9 mouse cellular contexts compared by ENCODE assay signal in the genomic region with DNA sequence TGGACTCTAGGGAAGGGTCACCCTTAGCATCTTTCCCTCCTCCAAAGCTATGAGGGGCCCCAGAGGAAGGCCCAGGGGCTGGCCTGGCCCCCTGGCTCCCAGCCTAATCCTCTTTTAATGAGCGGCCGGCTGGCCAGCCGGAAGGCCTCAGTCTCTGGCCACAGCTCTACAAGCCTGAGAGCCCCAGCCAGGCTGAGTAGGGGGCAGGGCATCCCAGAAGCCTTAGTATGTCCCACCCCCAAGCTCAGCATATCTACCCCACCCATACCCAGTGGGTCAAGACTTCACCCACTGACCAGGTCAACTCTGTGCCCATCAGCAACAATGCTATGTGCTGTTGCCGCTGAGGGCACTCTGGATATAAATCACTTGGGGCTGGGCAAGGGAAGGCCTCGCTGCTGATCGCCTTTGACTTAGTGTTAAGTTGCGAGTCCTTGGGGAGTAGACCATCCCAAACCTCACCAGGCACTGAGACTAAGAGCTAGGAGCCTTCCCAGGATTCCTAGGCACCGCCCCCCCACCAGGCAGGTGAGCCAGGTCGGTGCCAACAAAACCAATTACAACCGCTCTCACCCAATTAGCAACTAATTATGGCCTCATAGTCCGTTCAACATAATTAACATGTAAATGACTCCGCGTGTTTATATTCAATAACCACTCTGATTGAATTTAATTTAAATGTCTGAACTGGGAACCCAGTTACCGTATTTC. TPM values are rescaled to one million over a fixed set of nuclear protein-coding genes. Genes with fewer than 3 reads are reported as not detected.
DNase-seq lines count a peak whose midpoint lies in the region; ATAC-seq and TF ChIP-seq lines count a peak whose summit lies in the region.
"Had no signal": no experiment of that assay in that cellular context is flagged by ENCODE, and none has a peak within 500 bp of the region (broad histone marks: within the 10 kb centered on the region; RNA-seq: fewer than 3 reads in every experiment).

No protein-coding gene starts in this region.

- no peak for TF ChIP-seq POLR2A in kidney, adult 2 months (IDR thresholded peaks at IDR 0.05; ENCODE audit: low read depth, low read length)

- no peak for ATAC-seq in hindbrain, embryonic 14.5 days (ENCODE audit: low FRiP score)
- no peak for ATAC-seq in midbrain, postnatal 0 days (ENCODE audit: low FRiP score)

- no peaks in the 10 kb centered on the region for H3K27me3 ChIP-seq in kidney, adult 2 months (replicated peaks; ENCODE audit: control insufficient read depth, insufficient read depth, low read length)
- no peaks in the 10 kb centered on the region for H3K27me3 ChIP-seq in hindbrain, embryonic 14.5 days (ENCODE audit: control insufficient read depth, insufficient read depth, low read length)
- H3K27me3 ChIP-seq in midbrain, postnatal 0 days (ENCODE audit: insufficient read depth, low read length): no peaks in the 10 kb centered on the region

- no peak for TF ChIP-seq CTCF in kidney, adult 2 months (conservative IDR thresholded peaks at IDR 0.05; ENCODE audit: insufficient read depth, insufficient read length, low read depth, low read length)
- TF ChIP-seq CTCF in midbrain, postnatal 0 days (IDR thresholded peaks at IDR 0.05): no peak

- H3K9ac ChIP-seq in hindbrain, embryonic 14.5 days: no peak overlapping the region
- no peak overlapping the region for H3K9ac ChIP-seq in midbrain, postnatal 0 days (replicated peaks; ENCODE audit: low read length, poor library complexity, severe bottlenecking)

- no peak for DNase-seq in kidney, adult 2 months
- DNase-seq in kidney, postnatal 36 days: no peak
- DNase-seq in embryo, embryonic 9.5 days (ENCODE audit: extremely low spot score): peak; percentile 73
- peak; percentile 54 for DNase-seq in hindbrain, embryonic 14.5 days (ENCODE audit: low spot score)
- peak; percentile 58 for DNase-seq in midbrain, postnatal 0 days (ENCODE audit: low spot score)
- no peak for DNase-seq in thymus, postnatal 10 days (ENCODE audit: low spot score in 2 of 2)
- DNase-seq in adrenal gland, postnatal 25 days: no peak
- no peak for DNase-seq in layer of hippocampus, adult 11-12 months (ENCODE audit: low spot score)

- 0 out of 2 replicates have a peak overlapping the region, but pooled peaks have one; percentile 36 for H3K27ac ChIP-seq in kidney, adult 2 months (ENCODE audit: insufficient read depth, low read depth, low read length)
- H3K27ac ChIP-seq in hindbrain, embryonic 14.5 days: peak overlapping the region; percentile 43; the same call in 1 of the 2 replicates
- H3K27ac ChIP-seq in midbrain, postnatal 0 days (ENCODE audit: low read depth, low read length): no peak overlapping the region
- H3K27ac ChIP-seq: layer of hippocampus, adult 2 months had no signal

- H3K9me3 ChIP-seq in hindbrain, embryonic 14.5 days (ENCODE audit: control insufficient read depth, low read length): no peaks in the 10 kb centered on the region
- no peaks in the 10 kb centered on the region for H3K9me3 ChIP-seq in midbrain, postnatal 0 days (ENCODE audit: low read length)

- peaks cover 19% of the 10 kb centered on the region for H3K4me1 ChIP-seq in kidney, adult 2 months (ENCODE audit: control insufficient read depth, insufficient read depth, low read length)
- H3K4me1 ChIP-seq in hindbrain, embryonic 14.5 days (replicated peaks; ENCODE audit: control insufficient read depth, insufficient read depth, low read length): peaks cover 68% of the 10 kb centered on the region
- H3K4me1 ChIP-seq in midbrain, postnatal 0 days (ENCODE audit: insufficient read depth, low read length): peaks cover 26% of the 10 kb centered on the region

- H3K4me2 ChIP-seq in hindbrain, embryonic 14.5 days (replicated peaks): peak overlapping the region; percentile 36
- H3K4me2 ChIP-seq in midbrain, postnatal 0 days (ENCODE audit: low read depth, low read length, poor library complexity, severe bottlenecking): no peak overlapping the region

- no peaks in the 10 kb centered on the region for H3K36me3 ChIP-seq in kidney, adult 2 months (ENCODE audit: control insufficient read depth, insufficient read depth, low read length)
- peaks cover 9% of the 10 kb centered on the region; the same call in 1 of the 2 replicates for H3K36me3 ChIP-seq in hindbrain, embryonic 14.5 days (replicated peaks; ENCODE audit: control insufficient read depth, insufficient read depth)
- peaks cover 14% of the 10 kb centered on the region for H3K36me3 ChIP-seq in midbrain, postnatal 0 days (ENCODE audit: insufficient read depth, low read length)

- H3K4me3 ChIP-seq in kidney, adult 2 months (ENCODE audit: insufficient read depth, low read depth, low read length): no peak overlapping the region
- no peak overlapping the region for H3K4me3 ChIP-seq in hindbrain, embryonic 14.5 days (replicated peaks; ENCODE audit: low read length)
- H3K4me3 ChIP-seq in midbrain, postnatal 0 days (ENCODE audit: low read depth, low read length): no peak overlapping the region
- H3K4me3 ChIP-seq: layer of hippocampus, adult 2 months had no signal

- 37% methylated on average over 14 of the region's 14 CpGs for WGBS in kidney, adult 2 months
- WGBS in hindbrain, embryonic 14.5 days: 8% methylated on average over 14 of the region's 14 CpGs
- WGBS in midbrain, postnatal 0 days: 18% methylated on average over 14 of the region's 14 CpGs

RNA-seq across cellular contexts. Expression of a gene that starts 12.3 kb away (rescaled TPM):
- polyA plus RNA-seq in kidney, adult 2 months (2012; rRNA removed): 39.1 and 45.5 TPM in 2 replicates
- 17.5 and 17.7 TPM in 2 replicates for polyA plus RNA-seq in hindbrain, embryonic 14.5 days (2014; fragmentation: Nextera tagmentation; extraction: Ambion mirVana)
- total RNA-seq in midbrain, postnatal 0 days (2014; rRNA removed): 115 and 120 TPM in 2 replicates
- polyA plus RNA-seq in midbrain, postnatal 0 days (2015; fragmentation: Nextera tagmentation; extraction: Ambion mirVana): 13.5 and 14.1 TPM in 2 replicates
- total RNA-seq in adrenal gland, postnatal 25 days (2021): 23.1 and 23.6 TPM in 2 replicates

RNA-seq across cellular contexts. Expression of a gene that starts 18.5 kb away (rescaled TPM):
- 0.09 and 0.22 TPM in 2 replicates for polyA plus RNA-seq in kidney, adult 2 months (2012; rRNA removed)
- 1.3 TPM in 2 replicates for polyA plus RNA-seq in hindbrain, embryonic 14.5 days (2014; fragmentation: Nextera tagmentation; extraction: Ambion mirVana)
- total RNA-seq in midbrain, postnatal 0 days (2014; rRNA removed): 0.52 and 0.55 TPM in 2 replicates
- polyA plus RNA-seq in midbrain, postnatal 0 days (2015; fragmentation: Nextera tagmentation; extraction: Ambion mirVana): 2.3 and 2.6 TPM in 2 replicates
- not detected in 2 replicates for total RNA-seq in adrenal gland, postnatal 25 days (2021)

RNA-seq across cellular contexts. Expression of a gene that starts 28.6 kb away (rescaled TPM):
- polyA plus RNA-seq in kidney, adult 2 months (2012; rRNA removed): 77.9 and 139 TPM in 2 replicates
- polyA plus RNA-seq in hindbrain, embryonic 14.5 days (2014; fragmentation: Nextera tagmentation; extraction: Ambion mirVana): 48.3 and 48.5 TPM in 2 replicates
- 70.0 and 94.5 TPM in 2 replicates for total RNA-seq in midbrain, postnatal 0 days (2014; rRNA removed)
- 37.6 and 44.6 TPM in 2 replicates for polyA plus RNA-seq in midbrain, postnatal 0 days (2015; fragmentation: Nextera tagmentation; extraction: Ambion mirVana)
- 0.39 and 8.5 TPM in 2 replicates for total RNA-seq in adrenal gland, postnatal 25 days (2021)

Comparison
In these comparisons a context has a peak if more than half of its experiments do, and no peak if none do; other contexts are left out.
1. DNase-seq: peak in embryo, embryonic 9.5 days (single experiment), hindbrain, embryonic 14.5 days (single experiment) and midbrain, postnatal 0 days (single experiment); none in kidney, adult 2 months (single experiment), kidney, postnatal 36 days (0 of 2), thymus, postnatal 10 days (0 of 2), adrenal gland, postnatal 25 days (single experiment) and layer of hippocampus, adult 11-12 months (single experiment).